Mouse (Mus musculus) 416B (cell line): ENCODE measurements around the gene Pnkp.
"Not testable (repeated sequence)": the region's sequence is repeated elsewhere in the genome, so short reads cannot be mapped to it uniquely, and the experiment has no call there.

Source experiments
- DNase-seq: peaks from one replicate; pipeline ENCODE4 v3.0.0; 2011; ENCODE audit warnings: low read depth

Gene Pnkp

DNA sequence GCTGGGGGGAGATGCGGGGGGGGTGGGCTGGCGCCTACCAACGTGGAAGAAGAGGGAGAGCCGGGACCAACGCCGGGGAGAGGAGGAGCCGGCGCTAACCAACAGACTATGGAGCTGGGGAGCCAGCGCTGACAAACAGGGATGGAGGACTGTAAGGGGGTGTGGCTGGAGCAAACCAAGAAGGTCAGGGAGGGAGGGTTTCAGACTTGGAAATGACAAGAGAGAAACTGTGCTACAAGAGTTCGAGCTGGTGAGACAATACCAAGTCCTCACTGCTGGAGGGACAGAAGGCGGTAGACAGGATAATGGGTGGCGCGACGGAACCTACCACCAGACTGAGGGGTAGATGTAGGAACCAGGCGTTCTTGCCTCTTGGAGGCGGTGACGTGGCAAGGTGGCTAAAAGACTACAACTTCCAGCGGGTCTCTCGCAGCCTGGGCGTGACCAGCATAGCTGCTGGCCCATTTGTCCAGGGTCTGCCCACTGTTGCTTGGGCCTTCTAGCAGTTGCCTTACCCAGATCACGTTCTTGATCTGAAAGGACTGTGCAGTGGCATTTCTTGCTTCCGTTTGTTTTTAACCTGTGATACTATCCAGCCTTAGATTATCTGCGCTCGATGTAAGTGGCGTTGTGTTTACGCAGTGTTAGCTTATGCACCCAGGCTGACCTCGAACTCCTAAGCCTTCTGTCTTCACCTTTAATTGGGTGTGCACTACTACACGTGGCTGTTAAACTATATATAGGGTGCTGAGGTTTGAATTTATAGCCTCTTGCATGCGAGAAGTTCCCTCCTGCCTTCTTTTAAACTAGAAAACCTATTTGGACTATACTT is 13.0 kb downstream of the Pnkp start, which contains the start of gene Ptov1:
Gene Ptov1 (minus strand): TSS at position 92 of the 832 bp plus-strand sequence.
- peak; percentile 99 for DNase-seq

DNA sequence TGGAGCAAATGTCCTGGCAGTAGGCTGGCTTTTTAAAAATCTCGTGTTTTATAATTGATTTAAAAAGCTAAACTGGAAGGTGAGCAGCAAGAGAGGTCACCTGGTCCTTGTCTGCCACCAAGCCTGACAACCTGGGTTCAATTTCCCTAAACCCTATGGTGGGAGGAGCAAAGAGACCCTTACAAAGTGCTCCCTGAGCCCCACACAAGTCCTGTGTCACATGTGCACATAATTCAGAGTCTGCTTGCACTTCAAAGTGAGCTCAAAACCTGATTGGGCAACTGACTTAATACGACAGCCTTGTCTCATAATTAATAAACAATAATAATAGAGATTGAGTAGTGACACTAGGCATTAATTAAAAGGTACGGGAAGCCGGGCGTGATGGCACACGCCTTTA is 13.7 kb downstream of the Pnkp start:
- DNase-seq: no peak

DNA sequence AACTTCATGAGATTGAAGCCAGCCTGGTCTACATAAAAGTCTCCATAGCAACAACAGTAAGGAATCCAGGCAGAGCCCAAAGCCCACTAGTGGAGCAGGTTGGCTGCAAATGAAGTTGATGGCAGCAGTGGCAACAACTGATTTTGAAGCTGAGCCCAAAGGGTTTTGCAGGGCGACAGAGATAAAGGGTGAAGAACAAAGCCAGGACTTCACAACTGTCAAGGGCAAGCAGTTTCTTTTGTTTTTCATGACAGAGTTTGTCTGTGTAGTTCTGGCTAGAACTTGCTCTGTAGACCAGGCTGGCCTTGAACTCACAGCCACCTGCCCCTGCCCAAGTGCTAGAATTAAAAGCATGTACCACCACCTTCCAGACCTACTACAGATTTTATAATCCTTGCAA is 14.2 kb downstream of the Pnkp start:
- no peak for DNase-seq

DNA sequence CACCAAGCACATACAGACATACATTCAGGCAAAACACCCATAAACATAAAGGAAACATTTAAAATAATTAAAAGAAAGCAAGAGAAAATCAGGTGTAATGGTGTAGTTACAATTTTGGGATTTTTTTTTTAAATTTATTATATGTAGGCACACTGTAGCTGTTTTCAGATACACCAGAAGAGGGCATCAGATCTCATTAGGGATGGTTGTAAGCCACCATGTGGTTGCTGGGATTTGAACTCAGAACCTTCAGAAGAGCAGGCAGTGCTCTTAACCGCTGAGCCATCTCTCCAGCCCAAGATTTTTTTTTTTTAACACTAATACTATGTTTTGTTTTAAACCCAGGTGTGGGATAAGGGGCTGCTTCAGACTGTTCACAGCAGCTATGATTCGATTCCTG is 14.8 kb downstream of the Pnkp start:
- not testable (repeated sequence) for DNase-seq

DNA sequence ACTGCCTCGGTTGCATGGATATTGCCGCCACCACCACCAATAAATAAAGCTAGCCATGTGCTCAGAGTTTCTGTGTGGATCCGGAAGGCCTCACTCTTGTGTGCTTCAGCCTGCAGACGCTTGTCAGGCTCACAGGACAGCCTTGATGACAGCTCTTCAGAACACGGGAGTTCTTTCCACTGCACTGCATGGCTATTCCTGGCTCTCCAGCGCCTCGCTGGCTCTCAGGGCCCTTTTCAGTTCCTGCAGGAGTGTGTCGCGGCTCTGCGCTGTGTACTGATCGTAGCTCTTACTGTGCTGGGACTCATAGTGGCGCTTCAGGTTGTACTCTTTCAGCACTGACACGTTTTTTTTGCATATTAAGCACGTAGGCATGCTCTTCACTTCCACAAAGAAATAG is 20.9 kb downstream of the Pnkp start:
- DNase-seq: no peak

DNA sequence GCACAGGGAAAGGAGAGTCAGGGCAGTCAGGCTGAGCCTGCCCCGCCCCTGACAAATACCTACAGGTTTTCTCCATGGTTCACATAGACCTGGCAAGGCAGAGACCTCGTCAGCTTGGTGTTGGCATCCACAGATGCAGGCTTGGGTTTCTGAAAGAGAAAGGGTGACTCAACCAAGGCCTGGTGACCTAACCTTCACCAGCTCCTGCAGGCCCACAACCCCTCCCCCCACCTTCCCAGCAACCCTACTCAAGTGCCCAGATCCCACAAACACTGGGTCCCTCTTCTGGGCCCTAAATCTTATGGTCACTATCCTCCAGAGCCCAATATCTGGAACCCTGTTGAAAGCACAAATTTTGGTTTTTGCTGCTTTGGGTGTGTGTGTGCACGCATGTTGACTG is 26.1 kb downstream of the Pnkp start:
- no peak for DNase-seq

DNA sequence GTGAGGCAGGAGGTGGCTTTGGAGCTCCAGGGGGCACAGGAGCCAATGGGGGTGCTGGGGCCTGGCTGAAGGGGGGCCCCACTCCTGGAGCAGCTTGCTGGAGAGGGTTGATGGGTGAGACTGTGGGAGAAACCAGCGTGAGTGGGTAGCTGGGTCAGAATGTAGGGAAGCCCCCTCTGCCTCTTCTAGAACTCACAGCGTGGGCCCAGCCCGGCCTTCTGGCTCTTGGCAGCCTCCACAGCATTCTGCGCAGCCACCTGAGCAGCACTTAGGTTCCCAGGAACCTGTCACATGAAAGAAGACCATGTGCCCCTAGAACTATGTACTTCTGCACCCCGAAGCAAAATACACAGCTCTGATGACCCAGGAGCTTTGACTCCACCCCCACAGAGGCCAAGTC is 27.7 kb downstream of the Pnkp start:
- no peak for DNase-seq

DNA sequence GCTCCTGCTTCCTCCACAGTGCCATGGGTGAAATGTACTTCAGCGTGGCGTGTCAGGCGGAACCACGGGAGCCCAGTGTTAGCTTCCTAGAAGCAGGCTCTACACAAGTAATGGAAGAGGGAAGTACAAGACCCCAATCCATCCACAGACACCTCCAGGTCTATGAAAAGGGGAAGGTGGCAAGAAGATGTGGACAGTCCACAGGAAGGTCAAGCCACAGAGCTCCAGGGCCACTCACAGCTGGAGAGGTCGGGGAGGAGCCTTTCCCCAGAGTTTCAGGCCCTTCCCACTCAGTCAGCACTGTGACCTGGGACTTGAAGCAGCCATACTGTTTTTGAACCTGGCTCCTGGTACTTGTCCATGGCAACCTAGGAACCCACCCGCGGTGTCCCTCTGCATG is 30.0 kb downstream of the Pnkp start:
- no peak for DNase-seq

DNA sequence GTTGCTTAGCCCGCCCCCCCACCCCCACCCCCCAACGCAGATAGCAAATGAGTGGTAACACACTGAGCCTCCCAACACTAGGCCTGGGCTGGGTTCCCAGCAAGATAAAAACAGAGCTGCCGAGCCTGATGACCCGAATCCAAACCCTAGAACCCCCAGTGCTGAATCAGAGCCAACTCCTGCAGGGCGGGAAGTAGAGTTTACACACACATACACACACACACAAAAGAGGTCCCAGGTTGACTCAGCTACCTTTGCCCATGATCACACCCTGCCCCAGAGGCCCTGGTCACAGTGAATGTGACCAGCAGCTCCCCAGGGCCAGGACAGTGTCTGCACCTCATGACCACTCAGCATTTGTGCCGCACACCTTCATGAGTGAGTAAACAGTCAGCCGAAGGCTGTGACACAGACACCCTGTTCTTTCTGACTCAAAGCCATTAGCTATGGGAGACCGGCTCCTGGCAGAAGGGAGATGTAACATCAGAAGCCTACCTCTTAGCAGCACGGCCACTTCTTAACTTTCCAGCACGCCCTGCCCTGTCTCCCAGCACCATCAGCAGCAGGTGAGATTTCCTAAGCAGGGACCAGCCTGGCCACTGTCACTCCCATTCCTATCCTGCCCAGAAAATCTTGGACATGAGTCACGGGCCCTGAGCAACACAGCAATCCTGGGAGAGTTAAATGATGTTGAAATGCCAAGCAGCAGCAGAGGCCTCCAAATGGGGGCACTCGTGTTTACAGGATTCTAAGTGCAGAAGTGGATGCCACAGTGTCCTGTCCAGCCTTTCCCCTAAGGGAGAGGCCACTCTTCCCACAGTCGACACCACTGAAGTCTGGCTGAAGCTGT is 31.5 kb downstream of the Pnkp start:
- no peak for DNase-seq

DNA sequence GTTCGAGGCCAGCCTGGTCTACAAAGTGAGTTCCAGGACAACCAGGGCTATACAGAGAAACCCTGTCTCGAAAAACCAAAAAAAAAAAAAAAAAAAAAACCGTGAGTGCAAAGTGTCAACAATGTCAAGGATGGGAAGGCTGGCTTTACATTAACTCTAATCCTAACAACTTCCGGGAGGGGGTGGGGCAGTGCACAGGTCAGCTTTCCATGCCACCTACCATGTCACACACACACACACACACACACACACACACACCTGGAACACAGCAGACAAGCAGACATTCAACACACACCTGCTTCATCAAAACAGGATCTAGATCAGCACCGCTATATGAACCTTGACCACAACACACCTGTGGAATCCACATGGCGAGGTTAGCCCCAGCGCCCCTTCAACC is 33.2 kb downstream of the Pnkp start:
- DNase-seq: no peak

DNA sequence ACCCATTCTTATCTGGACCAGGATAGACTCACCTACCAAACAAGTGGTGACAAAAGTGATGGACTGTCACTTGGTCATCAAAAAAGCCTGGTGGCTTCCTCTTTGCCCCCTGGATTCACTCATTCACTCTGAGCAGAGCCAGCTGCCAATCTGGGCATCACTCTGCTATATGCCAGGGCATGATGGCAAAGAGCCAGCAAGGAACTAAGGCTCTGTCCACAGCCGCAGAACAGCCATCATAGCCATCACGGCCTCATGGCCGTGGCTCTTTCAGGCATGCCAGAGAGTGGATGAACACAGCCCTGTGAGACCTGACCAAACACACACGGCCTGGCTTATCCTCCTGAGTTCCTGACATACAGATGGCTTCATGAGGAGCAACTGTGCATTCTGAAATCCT is 33.8 kb downstream of the Pnkp start:
- no peak for DNase-seq

DNA sequence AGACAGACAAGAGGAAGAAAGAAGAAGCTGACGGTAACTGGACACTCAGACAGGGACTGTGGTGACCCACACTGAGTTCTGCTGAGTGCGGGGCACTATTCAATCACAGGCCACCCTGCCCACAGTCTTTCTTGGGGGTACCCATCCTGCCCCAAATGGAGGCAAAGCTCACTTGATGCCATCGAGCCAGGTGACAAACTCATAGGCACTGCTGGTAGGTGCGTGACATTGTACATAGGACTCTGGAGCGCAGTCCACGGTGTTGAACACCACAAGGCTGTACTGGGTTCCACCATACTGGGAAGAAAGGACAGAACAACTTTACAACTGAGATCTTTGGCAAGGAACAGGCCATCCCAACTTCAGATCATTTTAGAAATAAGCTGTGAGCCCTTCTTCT is 34.7 kb downstream of the Pnkp start:
- DNase-seq: peak; percentile 28

DNA sequence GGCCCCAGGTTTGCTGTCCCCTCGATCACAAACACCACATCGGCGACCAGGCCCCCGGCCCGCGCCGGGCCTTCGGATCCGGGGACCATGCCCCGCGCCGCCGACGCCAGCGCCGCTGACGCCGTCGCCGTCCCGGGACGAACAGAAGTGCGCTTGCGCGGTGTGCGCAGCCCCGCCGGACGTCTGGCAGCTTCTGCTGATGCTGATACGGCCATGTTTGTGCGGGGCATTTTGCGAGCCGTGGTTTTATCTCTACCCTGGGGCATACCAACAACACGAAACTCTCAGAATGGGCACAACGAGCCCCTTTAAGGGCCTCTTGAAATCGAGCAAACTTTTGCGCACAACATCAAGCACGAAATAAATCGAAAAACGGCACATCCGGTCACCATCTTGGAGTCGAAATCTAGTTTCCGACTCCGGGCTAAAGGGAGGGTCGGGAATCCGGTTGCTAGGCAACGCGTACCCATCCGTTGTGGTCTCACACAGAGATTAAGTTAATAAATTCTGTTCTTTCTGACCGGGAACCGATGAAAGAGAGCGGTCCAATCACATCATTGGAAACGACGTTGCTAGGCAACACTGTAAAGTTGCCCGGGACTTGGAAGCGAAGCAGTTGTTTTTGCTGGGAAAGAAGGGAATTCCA is 35.5 kb downstream of the Pnkp start, which contains the start of gene Med25:
Gene Med25 (minus strand): TSS at position 437 of the 646 bp plus-strand sequence.
- DNase-seq: peak; percentile 94

DNA sequence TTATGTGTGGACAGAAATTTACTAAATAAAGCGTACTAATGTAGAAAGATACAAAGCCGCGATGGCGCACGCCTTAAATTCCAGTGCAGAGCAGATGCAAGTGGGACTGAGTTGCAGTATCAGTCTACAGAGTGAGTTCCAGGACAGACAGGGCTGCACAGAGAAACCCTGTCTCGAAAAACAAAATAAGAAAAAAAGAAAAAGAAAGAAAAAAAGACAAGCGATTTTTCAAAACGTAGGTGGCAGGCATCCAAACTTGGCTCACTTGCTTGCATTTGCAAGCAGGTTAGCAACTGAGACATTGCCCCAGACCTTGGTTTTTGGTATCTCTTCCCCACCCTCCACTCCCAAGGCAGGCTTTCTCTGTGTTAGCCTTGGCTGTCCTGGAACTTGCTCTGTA is 36.3 kb downstream of the Pnkp start:
- no peak for DNase-seq

DNA sequence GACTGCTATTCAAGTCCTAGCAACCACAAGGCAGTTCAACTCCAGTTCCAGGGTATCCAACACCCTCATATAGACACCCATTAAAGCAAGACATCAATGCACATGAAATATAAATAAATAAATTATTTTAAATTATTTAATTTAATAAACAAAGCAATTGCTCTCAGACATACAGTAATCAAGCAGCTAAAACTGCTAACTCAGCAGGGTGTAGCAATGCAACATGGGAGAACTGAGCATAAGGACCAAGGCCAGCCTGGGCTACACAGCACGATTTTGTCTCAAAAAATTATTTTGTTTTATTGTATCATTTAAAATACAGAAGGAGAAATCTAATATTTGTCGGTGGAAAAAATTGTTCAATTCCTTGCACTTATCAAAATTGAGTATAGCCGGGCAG is 37.2 kb downstream of the Pnkp start:
- no peak for DNase-seq

DNA sequence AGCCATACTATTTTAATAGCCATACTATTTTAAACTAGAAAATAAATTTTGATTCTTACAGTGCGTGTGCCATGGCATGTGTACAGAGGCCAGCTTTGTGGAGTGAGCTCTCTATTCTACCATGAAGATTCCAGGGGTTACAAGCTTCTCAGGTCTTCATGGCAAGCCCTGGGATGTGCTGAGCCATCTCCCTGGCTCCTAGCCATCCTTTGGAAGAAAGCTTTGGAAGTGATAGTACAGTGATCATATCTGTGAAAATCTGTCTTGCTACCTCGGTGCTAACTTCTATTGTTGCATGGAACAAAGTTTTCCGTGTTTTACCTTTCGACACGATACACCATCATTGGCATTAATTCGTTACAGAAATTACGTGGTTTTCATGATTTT is 38.3 kb downstream of the Pnkp start:
- no peak for DNase-seq

DNA sequence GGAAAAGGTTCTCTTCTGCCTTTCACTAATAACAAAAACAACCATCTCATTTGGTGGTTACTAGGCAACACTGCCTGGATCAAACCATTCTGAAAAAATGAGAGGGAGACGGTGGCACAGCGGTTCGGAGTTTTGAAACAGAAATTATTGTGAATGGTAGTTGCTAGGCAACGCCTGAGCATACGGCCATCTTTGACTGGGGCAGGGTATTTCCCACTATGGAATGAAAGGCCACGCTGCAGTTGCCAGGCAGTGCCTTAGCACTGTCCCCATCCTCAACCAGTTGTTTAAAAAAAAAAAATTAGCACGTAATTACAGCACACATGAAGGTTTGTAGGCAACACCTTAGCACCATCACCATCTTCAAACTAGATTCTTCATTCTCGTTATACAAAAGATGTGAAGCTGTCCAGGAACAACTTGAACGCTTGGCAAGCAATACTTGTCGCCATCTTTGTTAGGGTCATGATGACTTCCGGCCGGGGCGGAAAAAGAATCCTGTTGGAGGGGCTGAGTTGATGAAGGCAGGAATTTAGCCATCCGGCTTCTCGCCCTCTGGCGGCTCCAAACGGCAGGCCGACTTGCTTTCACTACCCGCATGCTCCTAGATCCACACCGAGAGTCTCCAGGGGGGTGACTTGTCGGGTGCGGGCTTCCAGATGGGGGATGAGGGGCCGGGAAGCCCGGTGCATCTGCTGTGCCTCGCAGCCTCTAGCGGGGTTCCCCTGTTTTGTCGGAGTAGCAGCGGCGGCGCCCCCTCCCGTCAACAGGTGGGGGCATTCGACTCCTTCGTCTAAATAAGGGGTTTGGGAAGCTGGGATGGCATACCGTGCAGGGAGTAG is 38.9 kb downstream of the Pnkp start, which contains the start of gene Fuz:
Gene Fuz (plus strand): TSS at position 487 of the 842 bp plus-strand sequence.
- DNase-seq: peak; percentile 98

DNA sequence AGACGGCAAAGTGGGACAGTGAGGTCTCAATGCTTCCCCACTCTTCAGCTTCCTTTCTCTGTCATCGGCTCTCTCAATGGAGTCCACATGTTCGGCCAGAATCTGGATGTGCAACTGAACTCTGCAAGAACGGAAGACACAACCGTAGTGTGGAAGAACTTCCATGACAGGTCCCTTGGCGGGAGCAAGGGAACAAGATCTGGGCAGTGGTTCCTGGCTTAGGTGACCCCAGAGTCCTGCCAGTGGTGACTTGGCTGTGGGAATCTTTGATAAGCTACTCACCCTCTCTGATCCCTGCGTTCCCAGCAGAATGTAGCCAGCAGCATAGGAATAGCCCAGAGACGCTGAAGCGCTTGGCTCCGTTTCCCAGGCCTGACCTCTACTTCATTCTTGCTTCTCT is 39.6 kb downstream of the Pnkp start:
- DNase-seq: no peak

DNA sequence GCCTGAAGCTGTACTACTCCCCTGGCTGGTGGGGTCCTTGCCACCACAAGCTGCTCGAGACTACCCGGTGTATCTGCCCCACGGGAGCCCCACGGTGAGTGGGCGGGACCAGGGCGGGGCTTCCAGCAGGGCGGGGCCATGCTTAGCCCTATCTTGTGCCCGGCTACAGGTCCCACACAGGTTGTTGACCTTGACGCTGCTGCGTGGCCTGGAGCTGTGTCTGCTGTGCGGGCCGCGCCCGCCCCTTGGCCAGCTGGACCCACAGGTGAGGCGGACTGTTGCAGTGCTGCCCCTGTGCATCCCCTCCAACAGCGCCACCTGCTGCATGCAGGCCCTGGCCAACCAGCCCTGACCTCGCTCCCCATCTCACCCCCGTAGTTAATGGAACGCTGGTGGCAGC is 41.7 kb downstream of the Pnkp start:
- no peak for DNase-seq

DNA sequence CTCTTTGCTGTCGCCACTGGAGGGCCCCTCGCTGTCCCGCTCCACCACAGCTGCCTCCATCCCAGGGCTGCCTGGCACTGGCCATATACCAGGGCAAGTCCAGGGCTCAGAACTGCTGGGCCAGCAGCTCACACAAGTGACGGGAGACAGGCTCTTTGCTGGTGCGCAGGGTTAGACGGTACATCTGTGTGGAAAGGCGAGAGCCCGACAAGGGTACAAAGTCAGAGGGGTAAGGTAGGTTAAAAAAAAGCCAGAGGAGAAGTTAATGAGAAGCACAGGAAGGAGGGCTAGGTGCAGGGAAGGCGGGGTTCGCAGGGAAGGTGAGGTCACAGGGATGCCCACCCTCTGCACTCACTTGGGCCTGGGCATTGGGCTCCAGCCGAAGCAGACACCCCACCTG is 43.7 kb downstream of the Pnkp start:
- no peak for DNase-seq

DNA sequence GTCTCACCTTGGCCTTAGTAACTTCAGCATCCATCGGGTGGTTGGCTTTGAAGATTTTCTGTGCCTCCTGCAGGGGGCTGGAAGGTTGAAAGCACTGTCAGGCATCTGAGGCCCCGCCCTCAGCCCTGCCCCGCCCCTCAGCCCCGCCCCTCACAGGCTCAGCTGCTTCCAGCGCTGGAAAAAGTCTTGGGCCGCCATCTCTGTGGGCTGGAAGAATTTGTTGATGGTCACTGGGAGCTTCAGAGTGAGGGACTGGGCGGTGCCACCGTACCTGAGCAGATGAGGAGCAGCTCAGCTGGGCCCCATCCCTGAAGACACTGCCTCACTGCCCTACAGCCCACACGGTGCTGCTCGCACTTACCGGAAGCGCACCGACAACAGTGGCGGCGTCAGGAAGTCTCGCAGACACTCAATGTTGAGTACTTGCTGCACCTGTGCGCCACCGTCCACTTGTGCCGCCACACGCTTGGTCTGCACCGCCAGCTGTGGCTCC is 44.3 kb downstream of the Pnkp start:
- DNase-seq: peak; percentile 31

DNA sequence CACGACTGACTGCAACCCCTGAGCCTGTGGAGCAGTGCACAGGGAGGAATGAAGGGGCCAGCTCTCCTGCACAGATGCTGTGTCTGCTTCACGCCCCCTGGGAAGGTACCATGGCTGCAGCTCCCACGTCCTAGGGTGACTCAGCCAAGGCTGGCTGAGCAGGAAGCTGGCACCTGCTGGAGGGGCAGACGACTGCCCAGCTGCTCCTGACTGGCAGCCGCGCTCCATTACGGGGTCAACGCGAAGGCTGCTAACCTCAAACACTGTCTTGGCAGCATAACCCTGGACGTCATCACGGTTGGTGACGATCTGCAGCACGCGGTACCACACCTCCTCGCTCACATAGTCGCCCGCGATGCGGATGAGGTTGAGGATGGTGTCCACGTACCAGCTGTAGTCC is 48.5 kb downstream of the Pnkp start:
- DNase-seq: no peak
